Mouse (Mus musculus) hindbrain, embryonic 10.5 days (tissue): ENCODE measurements around the gene Rabl3. TPM values are rescaled to one million over a fixed set of nuclear protein-coding genes. Genes with fewer than 3 reads are reported as not detected.
A peak's percentile ranks its signal among the peaks of the same experiment; 100 is the strongest.

Experiments
- DNase-seq: peaks from one replicate; pipeline ENCODE4 v3.0.0-alpha.2; 2017; ENCODE audit warnings: low spot score
- H3K27ac ChIP-seq: fragments of 300-500 bp; sonication (generic); 2 replicates; pipeline ENCODE4 v1.5.1; 2016; ENCODE audit warnings: mild to moderate bottlenecking, moderate library complexity
- H3K27me3 ChIP-seq: fragments of 300-500 bp; sonication (generic); 2 replicates; pipeline ENCODE4 v1.6.1; 2016; ENCODE audit warnings: mild to moderate bottlenecking; ENCODE audit not compliant: poor library complexity, insufficient read depth, severe bottlenecking
- H3K36me3 ChIP-seq: fragments of 300-500 bp; sonication (generic); 2 replicates; pipeline ENCODE4 v1.6.1; 2016; ENCODE audit warnings: mild to moderate bottlenecking, moderate library complexity
- H3K4me1 ChIP-seq: fragments of 300-500 bp; sonication (generic); replicated peaks from 2 replicates; pipeline ENCODE4 v1.6.1; 2016; ENCODE audit warnings: mild to moderate bottlenecking
- H3K4me3 ChIP-seq: fragments of 300-500 bp; sonication (generic); 2 replicates; pipeline ENCODE4 v1.5.1; 2016; ENCODE audit warnings: mild to moderate bottlenecking, moderate library complexity
- H3K9me3 ChIP-seq: fragments of 300-500 bp; sonication (generic); 2 replicates; pipeline ENCODE4 v1.6.1; 2016; ENCODE audit warnings: mild to moderate bottlenecking, moderate library complexity
- whole genome bisulfite sequencing: fragments of 180-500 bp; shearing (Covaris S2); methylation state at CpG from one replicate; pipeline ENCODE4 v1.1.7; 2016; 5-methylcytosine and 5-hydroxymethylcytosine counted together
- polyA plus RNA-seq: library from polyadenylated mRNA; unstranded; fragments of >200 nt; fragmentation: Nextera tagmentation; extraction: Ambion mirVana; gene quantifications from 2 replicates; pipeline ENCODE4 v1.2.1, GENCODE M21; 2016

Rabl3 gene
- polyA plus RNA-seq, 1 experiment from 2014 or later: 38.3 TPM

GRCm38 (mm10) chr16:37562961-37563360, 23.3 kb downstream of the Rabl3 start:
- DNase-seq: no peak
- 91% methylated on average over 5 of the region's 5 CpGs for WGBS
- Histone ChIP-seq H3K27me3 (no peaks in the 10 kb centered on the region), H3K9me3 (no peaks in the 10 kb centered on the region), H3K4me3 (no peak overlapping the region), H3K4me1 (0 out of 2 replicates have a peak, but pooled peaks cover 4% of the 10 kb centered on the region), H3K27ac (no peak overlapping the region), H3K36me3 (peaks cover 28% of the 10 kb centered on the region)

GRCm38 (mm10) chr16:37565117-37565516, 25.4 kb downstream of the Rabl3 start:
- no peak overlapping the region for H3K4me3 ChIP-seq
- 0 out of 2 replicates have a peak, but pooled peaks cover 4% of the 10 kb centered on the region for H3K4me1 ChIP-seq
- no peaks in the 10 kb centered on the region for H3K9me3 ChIP-seq
- DNase-seq: no peak
- 0 out of 2 replicates have a peak, but pooled peaks cover 10% of the 10 kb centered on the region for H3K36me3 ChIP-seq
- no peak overlapping the region for H3K27ac ChIP-seq
- no peaks in the 10 kb centered on the region for H3K27me3 ChIP-seq
- 97% methylated on average over 1 of the region's 1 CpGs for WGBS

GRCm38 (mm10) chr16:37566107-37566506, 26.4 kb downstream of the Rabl3 start:
- Histone ChIP-seq H3K4me1 (0 out of 2 replicates have a peak, but pooled peaks cover 4% of the 10 kb centered on the region), H3K4me3 (no peak overlapping the region), H3K9me3 (no peaks in the 10 kb centered on the region), H3K27ac (no peak overlapping the region), H3K36me3 (peaks cover 12% of the 10 kb centered on the region), H3K27me3 (no peaks in the 10 kb centered on the region)
- 80% methylated on average over 6 of the region's 6 CpGs for WGBS
- DNase-seq: no peak

- Histone ChIP-seq H3K9me3 (peaks cover under 1% of the 10 kb centered on the region; the same call in 1 of the 2 replicates), H3K4me3 (no peak overlapping the region), H3K27ac (no peak overlapping the region), H3K27me3 (no peaks in the 10 kb centered on the region), H3K4me1 (0 out of 2 replicates have a peak, but pooled peaks cover 4% of the 10 kb centered on the region), H3K36me3 (peaks cover 25% of the 10 kb centered on the region)
- WGBS: 88% methylated on average over 12 of the region's 12 CpGs
- no peak for DNase-seq
Measured at GRCm38 (mm10) chr16:37567113-37568050, 27.7 kb downstream of the Rabl3 start.

GRCm38 (mm10) chr16:37571554-37571953, 31.9 kb downstream of the Rabl3 start:
- H3K27ac ChIP-seq: 0 out of 2 replicates have a peak overlapping the region, but pooled peaks have one; percentile 16
- peaks cover 29% of the 10 kb centered on the region for H3K36me3 ChIP-seq
- peaks cover 8% of the 10 kb centered on the region for H3K9me3 ChIP-seq
- DNase-seq: no peak
- H3K27me3 ChIP-seq: no peaks in the 10 kb centered on the region
- 84% methylated on average over 3 of the region's 3 CpGs for WGBS
- H3K4me1 ChIP-seq: peaks cover 4% of the 10 kb centered on the region; the same call in 1 of the 2 replicates
- no peak overlapping the region for H3K4me3 ChIP-seq

- H3K27me3 ChIP-seq: no peaks in the 10 kb centered on the region
- no peak overlapping the region for H3K27ac ChIP-seq
- H3K36me3 ChIP-seq: peaks cover 29% of the 10 kb centered on the region
- no peak overlapping the region for H3K4me3 ChIP-seq
- H3K9me3 ChIP-seq: peaks cover 8% of the 10 kb centered on the region
- DNase-seq: no peak
- 91% methylated on average over 12 of the region's 12 CpGs for WGBS
- H3K4me1 ChIP-seq: peaks cover 4% of the 10 kb centered on the region; the same call in 1 of the 2 replicates
Measured at GRCm38 (mm10) chr16:37572117-37572754, 32.6 kb downstream of the Rabl3 start.

GRCm38 (mm10) chr16:37573061-37573460, 33.4 kb downstream of the Rabl3 start:
- H3K27ac ChIP-seq: no peak overlapping the region
- H3K36me3 ChIP-seq: peaks cover 29% of the 10 kb centered on the region
- no peak overlapping the region for H3K4me3 ChIP-seq
- no peak for DNase-seq
- peaks cover 4% of the 10 kb centered on the region; the same call in 1 of the 2 replicates for H3K4me1 ChIP-seq
- no peaks in the 10 kb centered on the region for H3K27me3 ChIP-seq
- 91% methylated on average over 5 of the region's 5 CpGs for WGBS
- H3K9me3 ChIP-seq: peaks cover 8% of the 10 kb centered on the region

- Histone ChIP-seq H3K9me3 (peaks cover 8% of the 10 kb centered on the region), H3K4me3 (no peak overlapping the region), H3K27ac (no peak overlapping the region), H3K27me3 (no peaks in the 10 kb centered on the region), H3K36me3 (peaks cover 26% of the 10 kb centered on the region), H3K4me1 (peaks cover 4% of the 10 kb centered on the region; the same call in 1 of the 2 replicates)
- WGBS: 81% methylated on average over 3 of the region's 3 CpGs
- DNase-seq: no peak
Measured at GRCm38 (mm10) chr16:37575325-37575724, 35.6 kb downstream of the Rabl3 start.

GRCm38 (mm10) chr16:37579591-37579990, 39.9 kb downstream of the Rabl3 start:
- Histone ChIP-seq H3K4me1 (peaks cover 39% of the 10 kb centered on the region), H3K27ac (no peak overlapping the region), H3K9me3 (no peaks in the 10 kb centered on the region), H3K27me3 (no peaks in the 10 kb centered on the region), H3K4me3 (no peak overlapping the region), H3K36me3 (no peaks in the 10 kb centered on the region; the same call in 1 of the 2 replicates)
- no peak for DNase-seq
- 84% methylated on average over 1 of the region's 1 CpGs for WGBS

GRCm38 (mm10) chr16:37579994-37580393, 40.3 kb downstream of the Rabl3 start, which contains the start of gene Hgd:
Hgd (plus strand) TSS chr16:37580153.
- 76% methylated on average over 4 of the region's 4 CpGs for WGBS
- DNase-seq: no peak
- Histone ChIP-seq H3K27me3 (no peaks in the 10 kb centered on the region), H3K9me3 (no peaks in the 10 kb centered on the region), H3K4me3 (no peak within 1 kb of the TSS), H3K4me1 (peaks cover 43% of the 10 kb centered on the region), H3K36me3 (no peaks in the 10 kb centered on the region), H3K27ac (peak within 1 kb of the TSS; percentile 59; the same call in 1 of the 2 replicates)

- WGBS: 92% methylated on average over 4 of the region's 4 CpGs
- Histone ChIP-seq H3K36me3 (no peaks in the 10 kb centered on the region), H3K4me3 (no peak overlapping the region), H3K27ac (peak overlapping the region; percentile 59; the same call in 1 of the 2 replicates), H3K9me3 (no peaks in the 10 kb centered on the region), H3K27me3 (no peaks in the 10 kb centered on the region), H3K4me1 (peaks cover 49% of the 10 kb centered on the region)
- DNase-seq: no peak
Measured at GRCm38 (mm10) chr16:37580651-37581050, 41.0 kb downstream of the Rabl3 start.

GRCm38 (mm10) chr16:37581901-37582300, 42.2 kb downstream of the Rabl3 start:
- peak overlapping the region; percentile 91 for H3K27ac ChIP-seq
- no peak overlapping the region for H3K4me3 ChIP-seq
- H3K4me1 ChIP-seq: peaks cover 49% of the 10 kb centered on the region
- DNase-seq: no peak
- no peaks in the 10 kb centered on the region for H3K36me3 ChIP-seq
- 51% methylated on average over 3 of the region's 3 CpGs for WGBS
- H3K27me3 ChIP-seq: no peaks in the 10 kb centered on the region
- no peaks in the 10 kb centered on the region for H3K9me3 ChIP-seq
